Mouse (Mus musculus): Measurements from ENCODE around the gene Has3. TPM values are rescaled to one million over a fixed set of nuclear protein-coding genes. Genes with fewer than 3 reads are reported as not detected.

Has3 gene
- polyA plus RNA-seq, 1 experiment, result 0.52 TPM

DNA sequence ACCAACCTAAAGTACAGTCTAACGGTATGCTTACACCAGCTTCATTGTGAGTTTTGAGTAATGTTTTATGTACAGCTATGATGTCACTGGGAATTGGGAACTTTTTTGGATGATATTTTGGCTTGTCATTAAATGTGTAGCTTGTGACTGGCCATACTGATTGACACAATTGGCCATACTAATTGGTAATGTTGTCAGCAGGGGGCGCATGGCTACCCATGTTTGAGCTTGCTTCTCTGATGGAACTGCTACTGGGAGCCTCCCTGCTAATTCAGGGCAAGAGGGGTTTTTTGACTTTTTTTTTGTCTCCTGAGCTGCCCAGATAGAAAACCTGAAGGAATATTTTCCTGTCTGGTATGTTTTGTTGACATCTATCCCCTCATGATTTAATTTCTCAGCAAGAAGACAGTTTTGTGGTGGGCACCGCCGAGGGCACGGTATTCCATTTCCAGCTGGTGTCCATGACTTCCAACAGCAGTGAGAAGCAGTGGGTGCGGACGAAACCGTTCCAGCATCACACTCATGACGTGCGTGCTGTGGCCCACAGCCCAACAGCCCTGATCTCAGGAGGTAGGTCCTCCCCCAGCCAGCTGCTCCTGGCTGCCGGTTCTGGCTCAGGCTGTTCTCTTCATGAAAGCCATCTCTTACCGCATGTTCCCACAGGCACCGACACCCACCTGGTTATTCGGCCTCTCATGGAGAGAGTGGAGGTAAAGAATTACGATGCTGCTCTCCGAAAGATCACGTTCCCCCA is 35.9 kb downstream of the Has3 start:
- Histone ChIP-seq H3K4me1 (ENCODE audit: control insufficient read depth, insufficient read depth, insufficient read length, low read length) (no peaks in the 10 kb centered on the region), H3K27me3 (ENCODE audit: control insufficient read depth, insufficient read depth, low read length) (no peaks in the 10 kb centered on the region), H3K27ac (ENCODE audit: insufficient read depth, low read depth, low read length) (no peak overlapping the region), H3K4me3 (ENCODE audit: low read depth, low read length) (no peak overlapping the region), H3K36me3 (ENCODE audit: control insufficient read depth, insufficient read depth, low read length) (peaks cover 51% of the 10 kb centered on the region)
- WGBS, result 93% methylated on average over 17 of the region's 17 CpGs
- TF ChIP-seq POLR2A (IDR thresholded peaks at IDR 0.05; ENCODE audit: low read depth, low read length) (no peak), CTCF (IDR thresholded peaks at IDR 0.05; ENCODE audit: extremely low read depth, insufficient read length, insufficient replicate concordance, low read depth, low read length) (peak; percentile 50; the same call in 1 of the 2 replicates)

DNA sequence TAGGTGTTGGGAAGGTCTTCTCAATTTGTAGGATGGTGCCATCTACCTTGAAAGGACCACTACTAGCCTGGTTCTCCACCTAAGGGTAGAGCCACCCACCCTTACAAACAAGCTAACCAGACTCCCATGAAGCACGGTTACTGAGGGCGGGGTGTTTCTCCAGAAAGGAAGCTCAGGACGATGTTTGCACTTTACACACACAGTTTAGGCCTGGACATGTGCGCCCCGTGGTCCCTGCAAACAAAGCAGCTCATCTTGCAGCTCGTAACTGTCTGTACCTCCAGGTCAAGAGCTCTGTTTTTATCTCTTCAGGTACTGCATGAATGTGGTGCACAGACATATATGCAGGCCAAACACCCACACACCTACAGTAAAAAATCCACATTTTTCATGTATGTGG is 36.6 kb downstream of the Has3 start:
- Histone ChIP-seq H3K4me3 (ENCODE audit: low read depth, low read length) (no peak overlapping the region), H3K4me1 (ENCODE audit: control insufficient read depth, insufficient read depth, insufficient read length, low read length) (no peaks in the 10 kb centered on the region), H3K27ac (ENCODE audit: insufficient read depth, low read depth, low read length) (no peak overlapping the region), H3K36me3 (ENCODE audit: control insufficient read depth, insufficient read depth, low read length) (peaks cover 51% of the 10 kb centered on the region), H3K27me3 (ENCODE audit: control insufficient read depth, insufficient read depth, low read length) (no peaks in the 10 kb centered on the region)
- WGBS, result 95% methylated on average over 6 of the region's 6 CpGs
- TF ChIP-seq CTCF (IDR thresholded peaks at IDR 0.05; ENCODE audit: extremely low read depth, insufficient read length, insufficient replicate concordance, low read depth, low read length) (no peak), POLR2A (IDR thresholded peaks at IDR 0.05; ENCODE audit: low read depth, low read length) (no peak)

DNA sequence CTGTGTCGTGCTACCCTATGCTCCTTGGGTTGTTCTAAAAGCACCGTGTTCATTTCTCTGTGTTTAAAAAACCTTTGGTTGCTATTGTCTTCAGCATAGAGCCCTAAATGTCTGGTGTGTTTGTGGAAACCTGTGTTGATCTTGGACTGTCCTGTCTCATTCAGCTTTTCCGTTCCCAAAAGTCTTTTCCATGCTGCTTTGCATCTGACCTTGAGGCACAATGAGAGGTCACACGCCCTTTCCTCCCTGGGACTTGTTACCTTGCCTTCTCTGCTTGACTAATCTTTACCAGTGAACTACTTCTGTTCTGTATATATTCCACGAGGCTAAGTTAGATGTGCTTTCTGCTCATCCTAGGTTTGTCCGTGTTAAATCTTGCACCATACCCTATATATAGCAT is 37.4 kb downstream of the Has3 start:
- Histone ChIP-seq H3K4me1 (ENCODE audit: control insufficient read depth, insufficient read depth, insufficient read length, low read length) (no peaks in the 10 kb centered on the region), H3K4me3 (ENCODE audit: low read depth, low read length) (no peak overlapping the region), H3K27me3 (ENCODE audit: control insufficient read depth, insufficient read depth, low read length) (no peaks in the 10 kb centered on the region), H3K27ac (ENCODE audit: insufficient read depth, low read depth, low read length) (no peak overlapping the region), H3K36me3 (ENCODE audit: control insufficient read depth, insufficient read depth, low read length) (peaks cover 47% of the 10 kb centered on the region)
- TF ChIP-seq POLR2A (IDR thresholded peaks at IDR 0.05; ENCODE audit: low read depth, low read length), result no peak
- WGBS, result 89% methylated on average over 6 of the region's 6 CpGs

DNA sequence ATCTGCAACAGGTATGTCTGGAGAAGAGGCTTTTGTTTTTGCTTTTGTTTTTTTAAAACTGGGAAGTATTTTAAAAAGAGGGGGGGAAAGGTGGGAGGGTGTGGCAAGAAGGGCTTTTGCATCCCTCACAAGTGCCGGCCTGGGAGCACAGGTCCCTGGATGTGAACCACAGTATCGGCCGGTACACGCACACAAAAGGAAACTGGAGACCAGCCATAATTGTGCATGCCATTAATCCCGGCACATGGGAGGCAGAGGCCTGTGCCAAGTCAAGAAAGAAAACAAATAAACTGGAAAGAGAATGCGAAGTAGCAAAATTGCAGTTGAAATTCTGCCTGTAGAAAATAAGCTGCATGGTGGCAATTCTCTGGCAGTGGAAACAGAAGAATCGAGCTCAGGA is 38.2 kb downstream of the Has3 start:
- 78% methylated on average over 7 of the region's 7 CpGs for WGBS
- peaks cover 45% of the 10 kb centered on the region for H3K36me3 ChIP-seq (ENCODE audit: control insufficient read depth, insufficient read depth, low read length)
- H3K27ac ChIP-seq (ENCODE audit: insufficient read depth, low read depth, low read length), result no peak overlapping the region
- TF ChIP-seq POLR2A (IDR thresholded peaks at IDR 0.05; ENCODE audit: low read depth, low read length) (no peak), CTCF (IDR thresholded peaks at IDR 0.05; ENCODE audit: extremely low read depth, insufficient read length, insufficient replicate concordance, low read depth, low read length) (no peak)
- H3K27me3 ChIP-seq (ENCODE audit: control insufficient read depth, insufficient read depth, low read length), result no peaks in the 10 kb centered on the region
- no peaks in the 10 kb centered on the region for H3K4me1 ChIP-seq (ENCODE audit: control insufficient read depth, insufficient read depth, insufficient read length, low read length)
- no peak overlapping the region for H3K4me3 ChIP-seq (ENCODE audit: low read depth, low read length)

DNA sequence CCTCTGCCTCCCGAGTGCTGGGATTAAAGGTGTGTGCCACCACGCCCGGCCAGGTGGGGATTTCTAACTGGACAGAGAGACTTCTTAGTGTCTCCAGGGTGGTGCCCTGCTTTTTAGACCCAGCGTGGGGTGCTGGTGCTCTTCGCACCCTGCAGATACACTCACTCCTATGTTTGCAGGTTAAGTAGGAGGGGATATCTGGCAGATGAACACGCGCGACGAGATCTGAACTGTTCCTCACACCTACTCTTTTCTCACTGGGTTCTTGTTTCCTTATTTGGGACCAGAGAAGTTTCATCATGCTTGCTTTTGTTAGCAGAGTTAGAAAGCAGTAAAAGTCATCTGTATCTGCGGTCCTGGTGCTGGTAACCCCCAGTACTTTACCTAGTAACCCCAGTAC is 43.6 kb downstream of the Has3 start:
- Histone ChIP-seq H3K36me3 (ENCODE audit: control insufficient read depth, insufficient read depth, low read length) (peaks cover 55% of the 10 kb centered on the region), H3K4me1 (ENCODE audit: control insufficient read depth, insufficient read depth, insufficient read length, low read length) (no peaks in the 10 kb centered on the region), H3K27ac (ENCODE audit: insufficient read depth, low read depth, low read length) (no peak overlapping the region), H3K4me3 (ENCODE audit: low read depth, low read length) (no peak overlapping the region), H3K27me3 (ENCODE audit: control insufficient read depth, insufficient read depth, low read length) (no peaks in the 10 kb centered on the region)
- TF ChIP-seq CTCF (IDR thresholded peaks at IDR 0.05; ENCODE audit: extremely low read depth, insufficient read length, insufficient replicate concordance, low read depth, low read length) (no peak), POLR2A (IDR thresholded peaks at IDR 0.05; ENCODE audit: low read depth, low read length) (no peak)
- WGBS, result 94% methylated on average over 10 of the region's 10 CpGs

DNA sequence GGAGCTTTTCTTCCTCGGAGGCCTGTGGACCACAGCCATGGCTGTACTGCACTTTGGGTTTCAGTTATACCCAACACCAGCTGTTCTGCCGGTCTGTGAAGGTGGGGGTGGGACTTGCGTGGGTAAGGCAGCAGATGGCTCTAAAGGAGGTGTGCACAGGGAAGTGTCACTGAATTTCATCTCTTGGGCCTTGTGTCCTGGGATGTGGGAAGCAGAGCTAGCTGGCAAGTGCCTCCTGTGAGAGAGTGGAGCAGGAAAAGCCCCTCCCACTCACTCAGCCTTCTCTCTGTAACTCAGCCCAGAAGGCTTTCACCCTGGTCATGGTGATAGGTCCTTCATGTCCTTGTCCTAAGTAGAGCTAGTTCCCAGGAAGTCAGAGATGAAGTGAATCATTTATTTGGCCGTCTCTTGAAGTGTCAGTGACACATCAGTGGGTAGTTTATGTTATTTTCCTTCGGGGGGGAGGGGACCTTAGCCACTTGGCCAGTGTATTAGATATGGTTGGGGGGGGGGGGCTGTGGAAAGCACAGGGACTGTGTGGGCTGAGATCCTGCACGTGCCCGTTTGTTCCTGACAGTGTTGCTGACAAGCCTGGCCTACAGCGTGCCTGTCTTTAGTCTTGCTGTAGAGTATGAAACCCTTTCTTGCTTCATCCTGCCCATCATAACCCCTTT is 49.8 kb downstream of the Has3 start:
- no peak for TF ChIP-seq POLR2A (IDR thresholded peaks at IDR 0.05; ENCODE audit: low read depth, low read length)
- TF ChIP-seq CTCF (IDR thresholded peaks at IDR 0.05; ENCODE audit: extremely low read depth, insufficient read length, insufficient replicate concordance, low read depth, low read length), result no peak
- H3K27ac ChIP-seq (ENCODE audit: insufficient read depth, low read depth, low read length), result no peak overlapping the region
- no peak overlapping the region for H3K4me3 ChIP-seq (ENCODE audit: low read depth, low read length)
- H3K4me1 ChIP-seq (ENCODE audit: control insufficient read depth, insufficient read depth, insufficient read length, low read length), result no peaks in the 10 kb centered on the region
- 87% methylated on average over 8 of the region's 8 CpGs for whole genome bisulfite sequencing
- H3K36me3 ChIP-seq (ENCODE audit: control insufficient read depth, insufficient read depth, low read length), result peaks cover 48% of the 10 kb centered on the region
- H3K27me3 ChIP-seq (ENCODE audit: control insufficient read depth, insufficient read depth, low read length), result no peaks in the 10 kb centered on the region

DNA sequence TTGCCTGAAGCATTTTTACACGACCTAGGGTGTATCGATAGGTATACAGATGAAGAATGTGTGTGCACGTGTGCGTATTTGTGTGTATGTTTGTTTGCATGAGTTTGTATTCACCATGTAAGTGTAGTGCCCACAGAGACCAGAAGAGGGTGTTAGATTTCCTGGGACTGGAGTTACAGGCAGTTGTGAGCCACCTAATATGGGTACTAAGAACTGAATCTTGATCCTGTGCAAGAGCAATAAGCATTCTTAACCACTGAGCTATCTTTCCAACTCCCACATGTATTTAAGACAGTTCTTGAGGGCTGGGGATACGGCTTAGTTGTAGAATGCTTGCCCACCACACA is 50.3 kb downstream of the Has3 start:
- Histone ChIP-seq H3K27me3 (ENCODE audit: control insufficient read depth, insufficient read depth, low read length) (no peaks in the 10 kb centered on the region), H3K27ac (ENCODE audit: insufficient read depth, low read depth, low read length) (no peak overlapping the region), H3K4me3 (ENCODE audit: low read depth, low read length) (no peak overlapping the region), H3K36me3 (ENCODE audit: control insufficient read depth, insufficient read depth, low read length) (peaks cover 47% of the 10 kb centered on the region), H3K4me1 (ENCODE audit: control insufficient read depth, insufficient read depth, insufficient read length, low read length) (0 out of 2 replicates have a peak, but pooled peaks cover under 1% of the 10 kb centered on the region)
- TF ChIP-seq CTCF (IDR thresholded peaks at IDR 0.05; ENCODE audit: extremely low read depth, insufficient read length, insufficient replicate concordance, low read depth, low read length), result no peak
- no peak for TF ChIP-seq POLR2A (IDR thresholded peaks at IDR 0.05; ENCODE audit: low read depth, low read length)
- 95% methylated on average over 5 of the region's 5 CpGs for WGBS

All from small intestine, adult 2 months (tissue).